Mouse (Mus musculus) urinary bladder, postnatal 10 days (tissue): ENCODE data around the gene Plcz1.

Source experiments
- DNase-seq: peaks from one replicate; pipeline ENCODE4 v3.0.0; 2022; ENCODE audit warnings: low spot score

The Plcz1 gene

DNA sequence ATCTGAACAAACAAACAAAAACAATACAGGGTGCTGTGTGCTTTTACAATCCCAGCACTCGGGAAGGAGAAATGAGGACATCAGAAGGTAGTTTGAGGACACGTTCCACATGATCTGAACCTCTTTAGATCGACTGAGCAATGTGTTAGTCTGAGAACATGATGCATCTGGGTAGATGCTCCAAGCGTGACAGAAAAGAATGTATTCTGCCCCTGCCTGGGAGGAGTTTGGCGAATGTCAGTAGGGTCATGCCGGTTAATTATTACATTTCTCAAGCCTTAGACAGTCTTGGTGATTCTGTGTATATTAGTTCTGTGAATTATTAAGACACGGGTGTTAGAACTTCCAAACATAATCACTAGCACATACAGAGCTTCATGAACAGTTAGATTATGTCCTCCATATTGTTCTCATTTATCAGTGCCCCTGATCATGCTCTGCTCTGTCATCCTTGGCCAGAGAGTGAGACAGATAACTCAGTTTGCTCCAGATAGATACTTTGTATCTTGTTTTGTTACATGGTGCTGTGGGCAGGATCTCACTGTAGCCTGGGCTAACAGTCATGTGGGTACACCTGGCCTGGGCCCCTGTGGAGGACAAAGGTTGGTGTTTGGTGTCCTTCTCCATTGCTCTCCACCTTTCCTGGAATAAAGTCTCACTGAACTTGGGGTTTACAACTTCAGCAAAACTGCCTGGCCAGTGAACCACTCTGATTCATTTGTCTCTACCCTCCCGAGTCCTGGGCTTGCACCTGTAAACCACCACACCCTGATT lies 94.0 kb downstream of the Plcz1 start:
- no peak for DNase-seq
